Mouse (Mus musculus) midbrain, embryonic 10.5 days (tissue): ENCODE measurements around the gene Map3k21. TPM values are rescaled to one million over a fixed set of nuclear protein-coding genes. Genes with fewer than 3 reads are reported as not detected.

Source experiments
- DNase-seq: peaks from one replicate; pipeline ENCODE4 v3.0.0-alpha.2; 2017; ENCODE audit warnings: low spot score
- H3K27ac ChIP-seq: fragments of 300-500 bp; sonication (generic); replicated peaks from 2 replicates; pipeline ENCODE4 v1.5.1; 2016; ENCODE audit warnings: mild to moderate bottlenecking
- H3K27me3 ChIP-seq: fragments of 300-500 bp; sonication (generic); 2 replicates; pipeline ENCODE4 v1.6.1; 2016; ENCODE audit warnings: low read depth, mild to moderate bottlenecking; ENCODE audit not compliant: poor library complexity, severe bottlenecking
- H3K36me3 ChIP-seq: fragments of 300-500 bp; sonication (generic); 2 replicates; pipeline ENCODE4 v1.6.1; 2016; ENCODE audit warnings: mild to moderate bottlenecking, moderate library complexity
- H3K4me1 ChIP-seq: fragments of 300-500 bp; sonication (generic); 2 replicates; pipeline ENCODE4 v1.6.1; 2016
- H3K4me3 ChIP-seq: fragments of 300-500 bp; sonication (generic); 2 replicates; pipeline ENCODE4 v1.5.1; 2016; ENCODE audit warnings: mild to moderate bottlenecking, moderate library complexity
- H3K9me3 ChIP-seq: fragments of 300-500 bp; sonication (generic); replicated peaks from 2 replicates; pipeline ENCODE4 v1.6.1; 2016; ENCODE audit warnings: mild to moderate bottlenecking
- WGBS: fragments of 180-500 bp; shearing (Covaris S2); methylation state at CpG from one replicate; pipeline ENCODE4 v1.1.7; 2016; 5-methylcytosine and 5-hydroxymethylcytosine counted together
- polyA plus RNA-seq: library from polyadenylated mRNA; unstranded; fragments of >200 nt; fragmentation: Nextera tagmentation; extraction: Ambion mirVana; gene quantifications from 2 replicates; pipeline ENCODE4 v1.2.1, GENCODE M21; 2016

Gene Map3k21
- polyA plus RNA-seq, 1 experiment from 2014 or later = not detected

DNA sequence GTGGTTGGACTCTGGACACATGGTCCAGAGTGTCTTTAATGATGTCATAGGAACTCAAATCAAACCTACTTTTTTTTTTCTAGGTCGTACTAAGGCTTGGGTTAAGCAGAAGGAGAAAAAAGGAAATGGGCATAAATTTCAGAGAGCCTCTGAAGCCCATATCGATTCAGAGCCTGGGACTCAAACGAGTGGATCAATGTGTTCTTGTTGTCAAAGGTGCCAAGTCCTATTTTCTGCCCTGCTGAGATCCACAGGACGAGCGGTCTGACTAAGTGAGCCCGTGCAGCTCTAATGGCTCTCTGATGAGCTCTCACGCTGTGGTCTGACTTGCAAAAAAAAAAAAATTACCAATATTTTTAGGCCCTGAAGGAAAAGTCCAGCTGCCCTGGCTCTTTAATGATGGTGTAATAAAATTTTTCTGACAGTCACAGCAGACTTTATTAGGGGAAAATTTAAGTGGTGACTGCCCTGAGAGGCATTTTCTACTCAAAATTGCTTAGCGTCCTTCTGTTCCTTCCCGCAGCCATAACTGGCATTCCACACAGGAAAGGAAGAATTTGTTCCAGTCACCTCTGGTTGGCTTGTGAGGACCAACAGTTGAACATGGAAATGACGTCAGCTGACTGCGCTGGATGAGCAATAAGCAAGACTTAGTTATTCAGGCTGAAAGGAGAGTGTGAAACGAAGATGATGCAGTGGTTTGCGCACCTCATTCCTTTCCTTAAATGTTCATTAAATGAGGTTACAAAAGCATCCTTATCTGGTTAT, 47.2 kb downstream of the Map3k21 start:
- Histone ChIP-seq H3K36me3 (no peaks in the 10 kb centered on the region), H3K9me3 (peaks cover 8% of the 10 kb centered on the region; the same call in 1 of the 2 replicates), H3K27ac (no peak overlapping the region), H3K4me1 (peaks cover 3% of the 10 kb centered on the region; the same call in 1 of the 2 replicates), H3K27me3 (peaks cover 25% of the 10 kb centered on the region; the same call in 1 of the 2 replicates), H3K4me3 (no peak overlapping the region)
- no peak for DNase-seq
- 84% methylated on average over 13 of the region's 13 CpGs for WGBS

DNA sequence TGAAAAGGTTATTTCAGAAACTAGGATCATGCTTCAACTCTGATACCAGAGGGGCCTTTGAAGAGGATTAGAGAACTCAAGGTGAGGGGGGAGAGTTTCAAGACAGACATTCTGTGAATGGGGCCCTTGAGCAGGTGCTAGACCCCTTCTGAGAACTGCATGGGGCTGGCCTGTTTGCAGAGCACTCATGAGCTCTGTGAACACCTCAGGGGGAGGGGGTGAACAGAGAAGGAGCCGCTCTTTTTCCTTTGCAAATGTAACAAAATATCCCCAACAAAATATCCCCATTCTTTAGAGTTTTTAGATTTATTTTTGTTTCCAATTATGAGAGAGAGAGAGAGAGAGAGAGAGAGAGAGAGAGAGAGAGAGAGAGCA, 47.7 kb downstream of the Map3k21 start:
- Histone ChIP-seq H3K4me1 (peaks cover 3% of the 10 kb centered on the region; the same call in 1 of the 2 replicates), H3K4me3 (no peak overlapping the region), H3K9me3 (peaks cover 8% of the 10 kb centered on the region; the same call in 1 of the 2 replicates), H3K36me3 (no peaks in the 10 kb centered on the region), H3K27me3 (peaks cover 25% of the 10 kb centered on the region), H3K27ac (no peak overlapping the region)
- 90% methylated on average over 1 of the region's 1 CpGs for WGBS
- DNase-seq = no peak

GRCm38 (mm10) chr8:125959363-125959771, 49.1 kb downstream of the Map3k21 start:
- Histone ChIP-seq H3K36me3 (no peaks in the 10 kb centered on the region), H3K4me3 (no peak overlapping the region), H3K27ac (no peak overlapping the region), H3K4me1 (peaks cover 14% of the 10 kb centered on the region), H3K27me3 (peaks cover 36% of the 10 kb centered on the region), H3K9me3 (peaks cover 8% of the 10 kb centered on the region; the same call in 1 of the 2 replicates)
- no peak for DNase-seq
- 64% methylated on average over 4 of the region's 4 CpGs for WGBS

DNA sequence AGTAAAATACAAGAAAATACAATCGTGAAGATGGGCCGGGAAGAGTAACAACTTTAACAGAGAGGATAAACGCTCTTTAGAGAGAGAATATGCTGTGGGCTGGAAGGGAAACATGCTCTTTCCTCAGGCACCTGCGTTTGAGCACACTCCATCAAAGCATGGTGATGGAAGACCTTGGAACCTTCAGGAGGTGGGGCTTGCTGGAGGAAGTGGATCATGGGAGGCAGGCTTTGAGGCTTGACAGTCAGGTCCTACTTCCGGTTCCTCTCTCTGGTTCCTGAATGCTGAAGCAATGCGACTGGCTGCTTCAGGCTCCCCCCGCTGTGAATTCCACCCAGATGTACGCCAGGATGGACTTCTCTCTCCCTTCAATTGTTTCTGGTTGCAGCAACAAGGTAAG, 49.8 kb downstream of the Map3k21 start:
- Histone ChIP-seq H3K27ac (no peak overlapping the region), H3K4me3 (no peak overlapping the region), H3K27me3 (peaks cover 43% of the 10 kb centered on the region), H3K4me1 (peaks cover 14% of the 10 kb centered on the region), H3K9me3 (peaks cover 8% of the 10 kb centered on the region; the same call in 1 of the 2 replicates), H3K36me3 (no peaks in the 10 kb centered on the region)
- DNase-seq = no peak
- WGBS = 91% methylated on average over 8 of the region's 8 CpGs

- 91% methylated on average over 6 of the region's 6 CpGs for WGBS
- DNase-seq = no peak
Observed at GRCm38 (mm10) chr8:125961790-125962189, 51.5 kb downstream of the Map3k21 start.

DNA sequence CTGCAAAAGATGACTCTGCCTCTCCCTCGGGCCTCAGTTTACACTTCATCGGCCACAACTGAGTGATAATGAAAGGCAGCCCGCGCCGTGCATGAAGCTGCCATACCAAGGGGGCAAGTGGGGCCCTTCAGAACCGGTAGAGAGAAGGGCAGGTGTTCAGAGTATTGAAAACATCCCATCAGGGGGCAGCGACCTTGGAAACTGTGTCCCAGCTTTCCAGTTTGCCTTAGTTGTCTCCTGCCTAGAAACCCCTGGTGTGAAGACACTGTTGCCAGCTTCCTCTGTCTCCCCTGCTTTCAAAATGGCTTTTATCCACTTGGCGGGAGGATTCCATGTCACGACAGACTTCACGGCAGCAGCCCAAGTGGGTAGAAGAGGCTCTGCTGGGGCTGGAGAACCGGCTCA, 53.6 kb downstream of the Map3k21 start:
- H3K4me3 ChIP-seq = peak overlapping the region; percentile 33
- peaks cover 8% of the 10 kb centered on the region; the same call in 1 of the 2 replicates for H3K9me3 ChIP-seq
- no peaks in the 10 kb centered on the region for H3K36me3 ChIP-seq
- peaks cover 37% of the 10 kb centered on the region for H3K27me3 ChIP-seq
- no peak for DNase-seq
- WGBS = 9% methylated on average over 11 of the region's 11 CpGs
- H3K4me1 ChIP-seq = peaks cover 11% of the 10 kb centered on the region
- 0 out of 2 replicates have a peak overlapping the region, but pooled peaks have one; percentile 33 for H3K27ac ChIP-seq

More at GRCm38 (mm10) chr8:125961790-125962189, 51.5 kb downstream of the Map3k21 start:
- Histone ChIP-seq H3K9me3 (peaks cover 8% of the 10 kb centered on the region; the same call in 1 of the 2 replicates), H3K27ac (no peak overlapping the region), H3K4me3 (no peak overlapping the region), H3K4me1 (peaks cover 11% of the 10 kb centered on the region), H3K27me3 (peaks cover 39% of the 10 kb centered on the region), H3K36me3 (no peaks in the 10 kb centered on the region)

DNA sequence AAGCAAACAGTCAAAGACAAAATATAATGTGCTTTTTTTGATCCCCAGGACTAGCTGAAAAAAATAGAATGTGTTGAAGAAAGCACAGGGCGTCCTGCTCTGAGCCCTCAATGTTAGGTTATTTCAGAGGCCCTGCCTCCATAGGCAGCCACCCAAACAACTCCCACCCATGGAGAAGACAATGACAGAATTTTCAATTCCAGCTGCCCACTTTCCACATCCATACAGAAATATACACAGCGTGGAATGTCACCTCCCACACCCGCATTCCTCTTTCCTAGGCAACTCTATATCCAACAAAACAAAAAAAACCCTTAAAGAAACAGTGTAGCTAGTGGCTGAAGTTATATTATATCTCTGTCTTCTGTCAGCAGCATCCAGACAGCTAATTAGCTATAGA, 61.1 kb downstream of the Map3k21 start:
- Histone ChIP-seq H3K27me3 (no peaks in the 10 kb centered on the region), H3K4me1 (no peaks in the 10 kb centered on the region), H3K36me3 (no peaks in the 10 kb centered on the region), H3K4me3 (no peak overlapping the region), H3K9me3 (no peaks in the 10 kb centered on the region), H3K27ac (no peak overlapping the region)
- WGBS = 70% methylated on average over 3 of the region's 3 CpGs
- DNase-seq = no peak

DNA sequence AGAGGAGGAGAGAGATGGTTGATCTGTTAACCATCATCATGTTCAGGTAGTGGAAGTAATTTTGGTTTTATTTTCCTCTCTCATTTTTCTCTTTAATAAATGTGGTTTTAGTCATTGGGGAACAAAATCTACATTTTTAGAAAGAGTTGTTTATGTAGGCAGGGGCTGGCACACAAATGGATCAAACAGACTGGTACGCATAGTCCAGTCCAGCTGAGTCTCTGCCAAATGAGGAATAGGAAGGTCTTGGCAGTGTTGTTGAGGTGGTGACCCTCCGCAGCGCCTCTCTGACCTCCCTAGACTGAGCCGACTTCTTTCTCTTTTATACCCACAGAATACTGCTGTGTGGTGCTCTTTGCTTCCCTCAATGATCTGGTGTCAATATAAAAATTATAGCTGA, 65.7 kb downstream of the Map3k21 start:
- Histone ChIP-seq H3K4me1 (no peaks in the 10 kb centered on the region), H3K9me3 (no peaks in the 10 kb centered on the region), H3K4me3 (no peak overlapping the region), H3K27ac (no peak overlapping the region), H3K36me3 (no peaks in the 10 kb centered on the region), H3K27me3 (no peaks in the 10 kb centered on the region)
- WGBS = 90% methylated on average over 4 of the region's 4 CpGs
- no peak for DNase-seq

DNA sequence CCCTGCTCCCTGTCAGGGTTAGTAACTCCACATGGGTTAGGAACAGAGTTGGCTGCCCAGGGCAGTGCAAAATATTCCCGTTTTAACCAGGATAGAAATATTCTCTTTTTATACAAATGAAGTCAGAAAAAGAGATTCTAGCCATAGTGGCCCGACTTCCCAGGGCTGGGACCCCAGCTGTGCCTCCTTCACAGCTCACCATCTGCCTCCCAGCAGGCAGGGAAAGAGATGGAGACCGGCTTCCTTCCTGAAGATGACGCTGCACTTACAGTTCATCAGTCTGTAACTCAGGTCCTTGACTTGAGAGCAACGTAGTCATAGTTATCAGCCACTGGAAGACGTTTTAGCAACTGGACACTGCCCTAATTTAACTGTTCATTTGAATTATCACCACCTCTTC, 70.6 kb downstream of the Map3k21 start:
- no peaks in the 10 kb centered on the region for H3K4me1 ChIP-seq
- no peak overlapping the region for H3K27ac ChIP-seq
- no peaks in the 10 kb centered on the region for H3K9me3 ChIP-seq
- 39% methylated on average over 6 of the region's 6 CpGs for WGBS
- no peak for DNase-seq
- no peaks in the 10 kb centered on the region for H3K27me3 ChIP-seq
- no peaks in the 10 kb centered on the region for H3K36me3 ChIP-seq
- no peak overlapping the region for H3K4me3 ChIP-seq

- Histone ChIP-seq H3K4me1 (peaks cover 17% of the 10 kb centered on the region), H3K9me3 (no peaks in the 10 kb centered on the region), H3K4me3 (no peak overlapping the region), H3K27me3 (peaks cover 3% of the 10 kb centered on the region; the same call in 1 of the 2 replicates), H3K36me3 (no peaks in the 10 kb centered on the region), H3K27ac (no peak overlapping the region)
- 74% methylated on average over 3 of the region's 3 CpGs for WGBS
- no peak for DNase-seq
Observed at GRCm38 (mm10) chr8:125983515-125983914, 73.3 kb downstream of the Map3k21 start.

- 90% methylated on average over 4 of the region's 4 CpGs for WGBS
- Histone ChIP-seq H3K9me3 (no peaks in the 10 kb centered on the region), H3K27me3 (peaks cover 4% of the 10 kb centered on the region; the same call in 1 of the 2 replicates), H3K4me1 (peaks cover 17% of the 10 kb centered on the region), H3K4me3 (no peak overlapping the region), H3K36me3 (no peaks in the 10 kb centered on the region), H3K27ac (no peak overlapping the region)
- no peak for DNase-seq
Observed at GRCm38 (mm10) chr8:125984140-125984539, 73.9 kb downstream of the Map3k21 start.

DNA sequence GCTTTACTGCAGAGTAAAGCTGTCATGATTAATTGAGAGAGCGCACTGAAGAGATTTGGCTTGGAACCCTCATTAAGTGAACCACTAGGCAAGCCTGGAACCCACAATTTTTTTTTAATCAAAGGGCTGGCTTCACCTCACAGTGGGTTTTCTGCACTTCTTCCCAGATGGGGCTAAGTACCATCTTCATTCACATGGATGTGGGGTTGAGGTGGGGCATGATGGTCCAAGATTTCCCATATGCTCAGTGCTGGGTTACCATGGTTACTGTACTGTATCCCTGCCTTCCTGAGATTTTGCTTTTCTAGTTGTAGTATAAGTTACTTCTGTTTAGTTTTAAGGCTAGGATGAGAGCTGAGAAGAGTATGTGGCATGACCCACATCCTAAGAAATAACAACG, 75.1 kb downstream of the Map3k21 start:
- Histone ChIP-seq H3K4me1 (peaks cover 17% of the 10 kb centered on the region), H3K9me3 (no peaks in the 10 kb centered on the region), H3K4me3 (no peak overlapping the region), H3K36me3 (no peaks in the 10 kb centered on the region), H3K27me3 (peaks cover 4% of the 10 kb centered on the region; the same call in 1 of the 2 replicates), H3K27ac (no peak overlapping the region)
- WGBS = 97% methylated on average over 2 of the region's 2 CpGs
- no peak for DNase-seq

GRCm38 (mm10) chr8:125986999-125987589, 76.8 kb downstream of the Map3k21 start:
- DNase-seq = no peak
- peak overlapping the region; percentile 9; the same call in 1 of the 2 replicates for H3K27ac ChIP-seq
- H3K27me3 ChIP-seq = peaks cover 5% of the 10 kb centered on the region
- WGBS = 37% methylated on average over 6 of the region's 6 CpGs
- H3K9me3 ChIP-seq = no peaks in the 10 kb centered on the region
- H3K36me3 ChIP-seq = no peaks in the 10 kb centered on the region
- peaks cover 17% of the 10 kb centered on the region for H3K4me1 ChIP-seq
- H3K4me3 ChIP-seq = no peak overlapping the region
